Mouse (Mus musculus) liver, postnatal 0 days (tissue): ENCODE data around the gene Zfp423.

Experiments
- CTCF ChIP-seq: sonication (generic); IDR thresholded peaks from 2 replicates; pipeline ENCODE4 v1.5.1; 2016; ENCODE audit warnings: antibody characterized with exemption, low read depth
- EP300 ChIP-seq: IDR thresholded peaks from 2 replicates; pipeline ENCODE4 v1.6.1; 2016; ENCODE audit warnings: antibody characterized with exemption, low read depth, mild to moderate bottlenecking

GRCm38 (mm10) chr8:87672214-87672613, 287.2 kb downstream of the Zfp423 start:
- TF ChIP-seq EP300: no peak
- TF ChIP-seq CTCF: no peak
